Mouse (Mus musculus) heart, postnatal 4 days (tissue): ENCODE data around the gene Ahcyl1. TPM values are rescaled to one million over a fixed set of nuclear protein-coding genes. Genes with fewer than 3 reads are reported as not detected.

ENCODE experiments used
- DNase-seq: peaks from one replicate; pipeline ENCODE4 v3.0.0; 2021
- total RNA-seq, 2 experiments: library from RNA; stranded (reverse); gene quantifications; 2 replicates each; pipeline ENCODE4 v1.2.3; 2021

The Ahcyl1 gene
- total RNA-seq, 2 experiments from 2014 or later: 92.0 to 95.7 TPM

- DNase-seq: peak; percentile 54
Observed at GRCm38 (mm10) chr3:107703675-107704370, 7.5 kb upstream of the Ahcyl1 start.

- no peak for DNase-seq
Observed at GRCm38 (mm10) chr3:107701767-107702394, 5.5 kb upstream of the Ahcyl1 start.

- no peak for DNase-seq
Observed at GRCm38 (mm10) chr3:107700625-107701024, 4.3 kb upstream of the Ahcyl1 start.

GRCm38 (mm10) chr3:107696910-107697309 is 550 bp upstream of the Ahcyl1 start:
- DNase-seq: no peak

- no peak for DNase-seq
Observed at GRCm38 (mm10) chr3:107695219-107695947, 977 bp downstream of the Ahcyl1 start.

GRCm38 (mm10) chr3:107694256-107694900 is 2.0 kb downstream of the Ahcyl1 start:
- DNase-seq: no peak

GRCm38 (mm10) chr3:107690366-107690765 is 6.0 kb downstream of the Ahcyl1 start:
- no peak for DNase-seq

- DNase-seq: no peak
Observed at GRCm38 (mm10) chr3:107689245-107689644, 7.1 kb downstream of the Ahcyl1 start.

- DNase-seq: no peak
Observed at GRCm38 (mm10) chr3:107688236-107688635, 8.1 kb downstream of the Ahcyl1 start.

- no peak for DNase-seq
Observed at GRCm38 (mm10) chr3:107686276-107686977, 9.9 kb downstream of the Ahcyl1 start.

GRCm38 (mm10) chr3:107685652-107686051 is 10.7 kb downstream of the Ahcyl1 start:
- DNase-seq: no peak

GRCm38 (mm10) chr3:107683587-107683986 is 12.8 kb downstream of the Ahcyl1 start:
- no peak for DNase-seq

- DNase-seq: peak; percentile 36
Observed at GRCm38 (mm10) chr3:107680790-107681576, 15.4 kb downstream of the Ahcyl1 start.

GRCm38 (mm10) chr3:107671509-107671908 is 24.9 kb downstream of the Ahcyl1 start:
- no peak for DNase-seq

GRCm38 (mm10) chr3:107670500-107670899 is 25.9 kb downstream of the Ahcyl1 start:
- DNase-seq: no peak

GRCm38 (mm10) chr3:107668786-107669185 is 27.6 kb downstream of the Ahcyl1 start:
- DNase-seq: no peak

- no peak for DNase-seq
Observed at GRCm38 (mm10) chr3:107667426-107667825, 28.9 kb downstream of the Ahcyl1 start.

GRCm38 (mm10) chr3:107664641-107665040 is 31.7 kb downstream of the Ahcyl1 start:
- no peak for DNase-seq

GRCm38 (mm10) chr3:107659000-107659399 is 37.4 kb downstream of the Ahcyl1 start:
- no peak for DNase-seq

- DNase-seq: no peak
Observed at GRCm38 (mm10) chr3:107656888-107657287, 39.5 kb downstream of the Ahcyl1 start.

- DNase-seq: no peak
Observed at GRCm38 (mm10) chr3:107656151-107656550, 40.2 kb downstream of the Ahcyl1 start.
